Mouse (Mus musculus) MN1 (cell line): ENCODE results near the gene Sp8.

ENCODE experiments used
- DNase-seq: peaks from one replicate; pipeline ENCODE4 v3.0.0-alpha.2; 2016; ENCODE audit warnings: low spot score

Sp8 gene

DNA sequence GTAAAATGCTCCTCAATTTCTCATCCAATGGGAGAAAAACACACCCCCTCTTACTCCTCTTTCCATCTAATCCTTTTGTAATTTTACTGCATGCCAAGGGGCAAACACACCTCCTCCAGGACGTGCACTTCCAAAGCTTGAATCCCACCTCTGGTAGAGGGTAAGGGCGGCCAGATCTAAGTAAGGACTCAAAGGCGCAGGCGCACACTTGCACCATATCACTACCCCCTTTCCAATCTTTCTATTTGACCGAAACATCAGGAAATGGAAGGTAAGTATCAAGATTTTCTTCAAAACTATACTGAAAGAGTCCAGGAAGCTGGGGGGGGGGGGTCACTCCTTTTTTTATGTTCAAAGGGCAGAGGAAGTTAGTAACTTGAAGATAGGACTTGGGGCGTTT is at the start of gene Sp8:
Sp8 (plus strand) TSS at position 109 of the 400 bp plus-strand sequence.
- no peak for DNase-seq

DNA sequence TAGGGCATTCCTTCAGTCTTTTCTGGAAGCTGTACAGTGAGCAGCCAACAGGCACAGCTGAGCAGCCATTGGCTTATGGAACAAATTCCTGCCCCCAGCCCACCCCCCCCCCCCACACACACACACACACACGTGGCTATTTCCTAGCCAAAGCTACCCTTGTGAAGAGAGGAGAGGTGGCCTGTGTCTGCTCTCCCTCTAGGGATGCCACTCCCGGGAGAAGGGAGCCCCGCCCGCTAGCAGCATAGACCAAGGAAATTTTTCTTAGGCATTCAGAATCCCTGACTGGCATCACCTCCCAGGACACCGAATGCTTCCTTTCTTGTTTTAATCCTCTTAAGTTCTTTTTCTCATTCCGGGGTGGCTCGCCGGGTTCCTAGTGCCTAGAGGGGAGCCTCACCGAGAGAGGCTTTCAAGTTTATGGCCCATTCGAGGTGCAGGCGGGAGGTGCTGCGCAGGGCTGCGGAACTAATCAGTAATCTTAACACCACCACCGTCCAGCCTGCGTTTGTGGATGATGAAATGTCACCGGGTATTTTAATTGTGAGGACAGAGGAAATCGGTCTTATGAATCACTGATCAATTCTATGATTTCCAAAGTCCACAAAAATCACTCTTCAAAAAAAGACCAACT is 34.7 kb upstream of the Sp8 start:
- DNase-seq: no peak

DNA sequence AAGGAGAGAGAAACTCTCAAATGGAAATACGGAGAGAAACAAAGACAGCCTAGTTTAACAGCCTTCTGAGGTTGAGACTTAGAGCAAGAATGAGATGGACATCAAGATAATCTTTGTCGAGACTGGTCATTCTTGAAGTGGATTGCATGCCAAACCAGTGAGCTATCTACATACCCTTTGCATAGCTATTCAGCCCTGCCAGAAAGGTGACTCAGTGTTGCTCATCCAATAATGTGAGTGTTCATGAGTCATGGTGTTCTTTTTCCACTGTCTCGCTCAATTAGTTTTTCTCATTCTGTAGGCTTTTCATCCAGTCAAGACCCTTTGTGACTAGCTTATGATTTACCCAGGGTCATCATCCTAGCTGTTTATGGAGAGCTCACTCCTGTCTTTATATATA is 31.6 kb upstream of the Sp8 start:
- no peak for DNase-seq

DNA sequence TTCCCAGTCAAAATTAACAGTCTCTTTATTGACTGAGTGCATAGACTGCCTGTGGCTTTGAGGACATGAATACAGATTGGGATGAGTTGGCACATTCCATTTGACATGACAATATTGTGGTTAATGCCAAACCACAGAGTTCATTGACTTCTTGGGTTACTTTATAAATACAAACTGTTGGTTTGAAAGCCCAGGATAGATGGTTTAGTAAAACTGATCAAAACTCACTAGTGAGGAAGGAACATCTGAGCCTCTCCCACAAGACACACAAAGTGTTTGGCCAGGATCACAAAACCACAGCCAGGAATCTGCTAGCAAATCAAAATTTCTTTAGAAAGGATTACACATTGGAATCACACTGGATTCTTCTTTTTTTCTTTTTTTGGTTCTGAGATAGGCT is 30.0 kb upstream of the Sp8 start:
- no peak for DNase-seq

DNA sequence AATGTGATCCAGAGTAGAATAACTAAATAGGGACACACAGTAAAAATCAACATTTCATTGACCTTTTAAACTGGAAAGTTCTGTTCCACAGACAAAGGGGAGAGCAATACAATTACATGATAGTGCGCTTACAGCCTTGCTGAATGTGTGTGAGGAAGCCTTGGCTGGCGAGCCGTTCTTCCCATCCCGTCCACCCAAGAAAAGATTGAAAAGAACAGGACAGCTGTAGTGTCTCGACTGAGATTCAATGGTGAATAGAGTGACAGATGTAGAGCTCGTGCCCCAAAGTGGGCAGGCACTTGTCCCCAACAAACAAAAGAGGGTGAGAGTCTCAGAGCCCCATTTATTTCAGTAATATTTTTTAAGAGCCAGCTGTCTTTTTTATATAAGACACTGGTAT is 16.2 kb upstream of the Sp8 start:
- DNase-seq: no peak

DNA sequence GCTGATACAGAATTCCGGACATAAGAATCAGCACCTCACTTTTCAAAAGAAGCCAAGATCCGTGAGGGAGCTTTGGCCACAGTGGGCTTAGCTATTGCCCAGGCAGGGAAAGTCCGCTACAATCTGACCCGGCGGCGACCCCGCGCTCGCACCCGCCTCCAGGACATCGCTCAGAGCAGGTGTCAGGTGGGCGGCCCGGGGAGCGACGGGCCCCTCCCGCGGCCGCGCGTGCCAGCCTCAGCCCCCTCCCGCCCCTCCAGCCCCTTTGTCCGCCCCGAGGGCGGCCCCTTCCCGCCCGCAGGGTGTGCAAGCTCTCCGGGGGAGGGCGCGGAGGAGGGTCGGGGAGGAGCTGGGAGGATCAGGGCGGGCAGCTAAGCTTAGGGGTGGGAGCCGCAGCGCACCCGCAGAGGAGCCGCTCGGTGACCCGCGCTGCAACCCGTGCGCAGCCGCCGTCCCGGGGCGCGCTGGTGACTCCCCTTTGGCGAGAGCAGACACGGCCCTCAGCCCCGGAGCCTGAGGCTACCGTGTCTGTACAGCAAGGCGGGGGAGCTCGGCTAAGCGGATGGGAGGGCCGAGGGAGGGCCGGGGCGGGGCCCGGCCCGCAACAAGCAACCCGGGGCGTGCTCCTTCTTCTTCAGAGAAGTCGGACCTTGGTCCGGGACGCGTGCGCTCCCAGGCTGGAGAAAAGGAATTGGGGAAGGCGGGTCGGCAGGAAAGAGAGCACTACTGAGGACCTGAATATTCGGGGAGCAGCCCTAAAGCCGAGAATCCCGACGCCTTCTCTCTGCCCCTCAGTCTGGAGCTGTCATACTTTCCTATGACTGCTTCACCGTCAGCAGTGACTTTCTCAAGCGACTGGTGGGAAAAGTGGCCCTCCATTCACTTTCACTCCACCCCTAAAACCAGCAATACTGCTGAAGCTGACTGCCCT is 9.5 kb upstream of the Sp8 start:
- no peak for DNase-seq

DNA sequence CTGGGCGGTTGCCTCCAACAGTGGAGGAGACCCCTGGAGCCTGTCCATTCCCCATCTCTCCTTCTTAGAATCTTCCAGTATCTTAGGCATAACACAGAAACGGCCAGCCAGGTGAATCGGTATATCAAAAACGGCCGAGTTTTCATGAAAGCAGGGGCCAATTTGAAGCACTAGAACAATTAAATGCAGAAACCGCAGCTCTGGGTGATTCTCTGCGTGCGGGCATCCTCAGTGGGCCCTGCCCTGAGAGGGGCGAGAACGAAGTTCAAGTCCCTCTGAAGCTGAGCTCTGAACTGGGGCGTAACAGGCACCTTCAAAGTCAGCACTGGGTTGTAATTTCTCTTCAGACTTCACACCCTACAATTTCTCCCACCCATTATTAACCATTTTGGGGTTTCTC is 8.8 kb upstream of the Sp8 start:
- DNase-seq: no peak

DNA sequence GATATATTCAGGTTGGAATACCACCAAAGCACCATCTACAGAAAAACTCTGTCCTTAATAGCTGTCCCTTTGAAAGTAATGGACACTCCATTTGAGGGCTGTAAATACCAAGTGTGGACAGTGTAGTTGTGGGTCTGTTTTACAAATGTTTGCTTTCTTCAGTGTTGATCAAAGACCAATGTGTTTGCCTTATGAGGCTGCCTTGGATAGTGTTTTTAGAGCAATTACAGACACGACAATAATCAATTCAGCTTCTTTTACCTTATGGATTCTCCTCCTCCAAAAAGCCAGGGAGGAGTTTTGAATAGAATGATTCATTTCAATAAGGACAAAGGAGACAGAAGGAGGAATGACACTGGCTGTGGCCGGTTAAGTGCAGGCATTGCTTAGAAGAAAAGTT is 7.9 kb upstream of the Sp8 start:
- no peak for DNase-seq

DNA sequence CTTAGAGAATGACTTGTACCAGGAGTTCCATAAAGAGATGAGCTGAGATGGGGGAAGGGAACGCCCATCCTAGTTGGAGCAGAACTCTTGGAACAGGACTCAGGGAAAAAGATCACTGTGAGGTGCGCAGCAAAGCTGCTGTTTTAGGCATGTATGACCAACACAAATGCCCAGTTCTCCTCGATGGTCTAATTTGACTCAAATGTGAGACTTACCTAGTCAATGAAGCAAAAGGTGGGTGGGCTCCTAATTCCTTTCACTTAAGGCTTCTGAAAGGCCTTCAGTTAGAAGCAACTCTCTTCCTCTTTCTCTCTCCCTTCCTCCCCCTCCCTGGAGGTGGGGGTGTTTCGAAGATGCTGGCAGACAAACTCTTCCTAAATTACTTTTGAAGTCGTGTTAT is 6.7 kb upstream of the Sp8 start:
- DNase-seq: no peak

DNA sequence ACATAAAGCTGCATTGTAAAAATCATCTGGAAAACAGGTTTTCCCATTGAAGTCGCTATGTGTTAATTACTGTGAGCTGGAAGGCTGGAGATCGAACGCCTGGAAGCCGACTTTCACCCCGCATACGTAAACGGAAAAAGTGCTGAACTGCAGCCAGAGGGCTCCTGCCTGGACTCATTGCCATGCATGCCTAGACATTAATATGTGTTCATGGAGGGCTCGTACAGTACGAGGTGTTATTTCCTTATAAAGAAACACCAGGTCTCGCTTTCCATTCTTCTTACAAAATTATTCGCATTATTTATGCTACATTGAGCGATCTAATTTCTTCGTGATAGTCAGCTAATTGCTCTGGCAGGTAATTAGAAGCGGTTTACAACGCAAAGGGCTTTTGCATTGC is 5.8 kb upstream of the Sp8 start:
- DNase-seq: no peak

DNA sequence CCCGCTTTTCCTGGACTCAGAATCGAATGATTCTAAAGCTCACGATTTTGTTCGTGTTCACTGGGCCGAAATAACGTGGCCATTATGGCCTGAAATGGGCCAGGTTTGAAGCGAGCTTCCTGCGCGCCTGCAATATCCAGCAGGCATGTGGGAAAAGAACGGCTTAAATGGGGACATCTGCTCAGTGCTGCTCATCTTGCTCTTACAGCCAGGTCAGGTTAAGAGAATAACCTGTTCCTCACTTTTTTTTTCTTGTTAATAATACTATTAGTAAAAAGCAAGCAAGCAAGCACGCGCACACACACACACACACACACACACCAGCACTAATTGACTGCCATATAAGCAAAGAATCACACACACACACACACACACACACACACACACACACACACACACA is 5.3 kb upstream of the Sp8 start:
- DNase-seq: no peak

DNA sequence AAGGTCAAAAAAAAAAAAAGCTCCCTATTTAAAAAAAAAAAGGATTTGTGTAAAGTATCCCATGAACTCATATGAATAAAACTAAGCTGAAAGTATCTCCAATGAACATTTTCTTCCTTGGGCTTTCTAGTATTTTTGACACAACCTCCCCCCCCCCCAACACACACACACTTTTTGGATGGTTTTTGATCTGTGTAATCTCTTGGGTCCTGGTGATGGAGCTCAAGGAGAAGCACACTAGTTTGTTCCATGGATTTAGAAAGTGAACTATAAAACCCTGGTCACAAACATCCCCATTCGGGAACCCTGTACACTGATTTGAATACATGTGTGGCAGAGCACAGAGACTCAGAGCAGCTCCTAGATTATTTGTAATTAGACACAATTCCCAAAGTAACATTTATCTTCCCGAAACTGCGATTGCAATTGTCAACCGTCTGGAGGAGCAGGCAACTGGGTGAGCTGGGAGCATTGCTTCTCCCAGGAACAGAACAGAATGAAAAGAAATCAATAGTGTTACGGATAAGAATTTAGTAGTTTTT is 4.7 kb upstream of the Sp8 start:
- DNase-seq: no peak

DNA sequence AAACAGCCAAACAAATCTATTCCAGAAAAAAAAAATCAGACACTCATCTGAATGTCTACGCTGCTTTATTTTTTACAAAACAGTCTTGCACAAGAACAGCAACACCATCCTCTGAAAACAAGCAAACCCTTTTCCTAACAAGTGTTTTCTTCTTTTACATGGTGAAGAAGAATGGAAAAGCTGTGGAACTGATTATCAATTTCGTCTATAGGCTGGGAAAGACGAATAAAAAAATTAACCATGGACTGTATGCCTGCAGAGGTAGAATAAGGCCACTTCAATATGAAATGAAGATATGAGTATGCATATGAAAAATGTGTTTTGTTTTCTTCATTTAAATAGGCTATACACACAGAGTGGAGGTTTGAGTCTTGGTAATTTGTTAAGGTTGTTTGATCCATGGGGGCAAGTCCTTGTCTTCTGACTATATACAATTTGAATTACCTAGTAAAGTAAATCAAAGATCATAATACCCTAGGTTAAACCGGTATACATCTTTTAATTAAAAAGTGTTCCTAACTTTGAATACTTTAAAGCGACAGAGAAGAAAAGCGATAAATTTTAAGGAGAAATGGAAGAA is 4.1 kb upstream of the Sp8 start:
- no peak for DNase-seq

DNA sequence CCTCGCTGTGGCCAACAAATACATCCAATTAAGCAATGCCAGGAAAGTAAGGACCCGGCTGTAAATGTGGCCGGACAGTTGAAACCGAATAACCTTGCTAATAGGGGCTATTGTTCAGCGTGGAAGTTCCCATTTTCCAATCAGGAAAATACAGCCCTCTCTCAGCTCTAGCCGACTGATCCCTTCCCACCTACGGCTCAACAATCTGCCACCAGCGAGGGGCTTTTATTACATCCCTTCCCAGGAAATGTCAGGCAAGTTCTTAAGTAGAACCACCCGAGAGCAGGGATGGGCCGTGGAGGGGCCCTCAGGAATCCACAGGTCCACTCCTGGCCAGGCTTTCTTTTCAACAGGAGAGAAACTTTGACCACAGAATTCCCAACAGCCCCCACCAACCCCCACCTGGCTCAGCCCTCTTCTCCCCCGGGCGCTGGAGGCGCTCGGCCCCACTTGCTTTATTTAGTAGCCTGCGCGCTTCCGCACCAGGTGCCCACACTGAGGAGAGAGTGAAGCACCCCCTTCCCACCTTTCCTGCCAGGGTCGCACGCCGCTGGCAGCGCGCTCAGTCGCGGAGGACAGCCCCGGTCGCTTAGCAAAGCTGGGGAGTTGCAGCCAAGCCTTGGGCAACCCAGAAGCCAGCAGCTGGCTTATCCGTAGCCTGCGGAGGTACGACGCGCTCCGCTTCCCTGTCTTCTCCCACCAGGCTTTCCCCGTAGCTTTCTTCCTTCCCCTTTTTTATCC is 3.3 kb upstream of the Sp8 start:
- no peak for DNase-seq

DNA sequence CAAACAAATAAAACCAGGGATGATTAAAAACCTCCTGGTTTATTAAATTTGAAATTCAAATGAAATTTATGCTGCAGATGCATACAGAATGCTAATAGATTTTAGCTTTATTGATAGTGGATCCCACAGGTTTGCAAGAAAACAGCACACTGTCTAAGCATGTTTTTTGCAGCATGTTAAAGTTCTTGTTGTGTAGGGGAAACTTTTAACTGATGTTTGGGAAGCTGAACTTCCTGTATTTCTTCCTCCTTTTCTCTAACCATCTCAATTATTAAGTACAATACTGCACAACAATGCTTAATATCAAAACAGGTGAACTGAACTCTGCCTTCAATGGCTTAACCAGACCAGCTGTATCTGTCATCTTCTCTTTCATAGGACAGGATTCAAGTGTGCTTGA is 2.0 kb upstream of the Sp8 start:
- no peak for DNase-seq

DNA sequence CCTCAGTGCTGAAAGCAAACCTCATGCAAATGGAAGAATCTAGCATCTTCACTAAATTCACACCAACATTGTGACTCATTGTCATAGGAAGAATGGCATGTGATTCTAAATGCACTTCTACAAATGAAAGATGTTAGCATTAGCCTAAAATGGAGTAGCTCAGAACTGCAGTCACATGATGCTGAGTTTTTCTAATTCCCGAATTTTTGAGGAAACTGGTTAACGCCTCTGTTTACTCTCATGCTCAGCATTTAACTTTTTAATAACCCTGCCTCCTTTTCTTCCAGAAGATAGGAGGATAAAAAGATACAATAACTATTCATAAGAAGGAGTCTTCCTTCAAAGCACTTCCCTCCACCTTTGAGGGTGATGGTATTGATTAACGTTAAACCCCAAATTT is 1.3 kb upstream of the Sp8 start:
- no peak for DNase-seq

DNA sequence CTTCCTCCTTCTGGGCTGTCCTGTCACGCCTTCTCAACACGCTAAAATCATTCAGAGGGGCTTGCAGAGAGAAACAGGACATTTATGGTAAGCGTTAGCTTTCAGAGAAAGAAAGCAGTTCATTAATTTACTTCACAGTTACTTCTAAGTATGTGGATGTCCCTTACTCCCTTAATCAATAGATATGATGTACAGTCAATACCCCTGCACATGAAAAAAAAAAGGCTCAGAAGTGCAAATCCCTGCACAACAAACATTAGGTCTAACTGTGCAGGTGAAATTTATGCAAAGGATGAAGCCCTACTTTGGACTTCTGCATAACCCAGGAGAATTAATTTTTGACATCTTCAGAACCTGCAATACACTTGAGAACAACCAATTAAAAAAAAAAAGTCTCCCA is 778 bp upstream of the Sp8 start:
- no peak for DNase-seq

DNA sequence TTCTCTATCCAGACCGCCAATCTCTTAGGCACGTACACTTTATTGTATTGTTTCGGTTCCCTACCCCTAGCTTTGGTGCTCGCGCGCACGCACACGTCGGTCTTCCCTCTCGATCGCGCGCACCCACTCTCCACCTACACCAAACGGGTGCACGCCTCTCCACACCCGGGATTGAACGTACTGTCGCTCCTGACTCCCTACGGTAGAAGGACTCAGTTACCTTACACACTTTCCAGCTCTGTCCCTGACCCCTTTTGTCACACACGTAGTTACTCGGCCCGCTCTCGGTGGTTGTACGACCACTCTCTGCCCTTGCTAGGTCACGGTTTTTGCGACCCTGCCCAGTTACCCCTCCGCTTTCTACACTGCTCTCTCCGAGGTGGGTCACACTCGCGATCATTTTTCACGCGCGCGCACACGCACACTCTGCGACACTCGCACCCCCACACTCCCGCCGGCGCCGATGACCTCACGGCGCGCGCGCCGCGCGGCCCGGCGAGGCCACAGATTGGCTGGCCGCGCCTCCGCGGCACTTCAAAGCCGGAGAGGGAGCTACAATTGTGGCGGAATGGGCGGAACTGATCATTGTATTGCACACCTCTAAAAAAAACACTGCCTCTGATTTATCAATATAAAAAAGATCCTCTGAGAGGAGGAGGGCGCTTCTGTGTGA is 656 bp downstream of the Sp8 start:
- DNase-seq: no peak

DNA sequence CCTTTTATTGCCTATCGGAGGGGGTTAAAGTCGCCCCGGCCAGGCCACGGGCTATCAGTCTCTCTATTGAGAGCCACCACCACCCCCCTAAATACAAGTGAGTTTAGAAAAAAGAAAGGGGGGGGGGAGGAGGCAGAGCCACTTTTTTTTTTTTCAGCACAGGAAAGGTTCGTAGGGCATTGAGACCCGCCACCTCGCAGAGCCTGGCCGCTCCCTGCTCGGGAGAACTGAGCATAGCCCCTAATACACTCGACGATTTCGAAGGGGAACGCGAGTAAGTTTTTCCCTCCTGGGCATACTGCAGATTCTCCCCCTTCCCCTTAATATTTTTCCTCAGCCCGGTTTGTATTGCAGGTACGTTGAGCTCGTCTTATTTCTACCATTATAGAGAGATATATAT is 1.3 kb downstream of the Sp8 start:
- no peak for DNase-seq

DNA sequence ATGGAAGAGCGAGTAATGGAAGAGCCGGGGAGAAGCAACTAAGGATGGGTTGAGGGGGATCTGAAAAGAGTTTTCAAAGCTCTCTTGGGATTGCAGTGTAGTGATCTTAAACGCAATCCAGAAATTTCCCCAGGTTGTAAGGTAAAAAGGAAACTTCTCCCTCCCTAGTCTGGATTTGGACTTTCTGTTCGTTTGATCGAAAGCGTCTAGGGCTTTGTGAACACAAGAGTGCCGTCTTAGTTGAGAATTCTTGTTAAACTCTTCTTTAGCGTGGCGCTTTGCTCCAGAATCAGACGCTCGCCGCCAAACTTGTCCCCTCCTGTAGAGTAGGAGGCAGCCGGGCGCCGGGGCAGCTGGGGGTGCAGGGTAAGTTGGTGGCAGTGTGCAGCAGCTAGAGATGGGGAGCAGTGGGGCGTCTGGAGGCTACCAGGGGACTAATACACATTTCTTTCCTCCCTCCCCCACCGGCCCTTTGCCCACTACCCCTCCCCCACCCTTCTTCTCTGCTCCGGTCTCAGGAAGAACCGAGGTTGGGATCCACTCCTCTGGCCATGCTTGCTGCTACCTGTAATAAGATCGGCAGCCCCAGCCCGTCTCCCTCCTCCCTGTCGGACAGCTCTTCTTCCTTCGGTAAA is 1.8 kb downstream of the Sp8 start:
- DNase-seq: no peak

DNA sequence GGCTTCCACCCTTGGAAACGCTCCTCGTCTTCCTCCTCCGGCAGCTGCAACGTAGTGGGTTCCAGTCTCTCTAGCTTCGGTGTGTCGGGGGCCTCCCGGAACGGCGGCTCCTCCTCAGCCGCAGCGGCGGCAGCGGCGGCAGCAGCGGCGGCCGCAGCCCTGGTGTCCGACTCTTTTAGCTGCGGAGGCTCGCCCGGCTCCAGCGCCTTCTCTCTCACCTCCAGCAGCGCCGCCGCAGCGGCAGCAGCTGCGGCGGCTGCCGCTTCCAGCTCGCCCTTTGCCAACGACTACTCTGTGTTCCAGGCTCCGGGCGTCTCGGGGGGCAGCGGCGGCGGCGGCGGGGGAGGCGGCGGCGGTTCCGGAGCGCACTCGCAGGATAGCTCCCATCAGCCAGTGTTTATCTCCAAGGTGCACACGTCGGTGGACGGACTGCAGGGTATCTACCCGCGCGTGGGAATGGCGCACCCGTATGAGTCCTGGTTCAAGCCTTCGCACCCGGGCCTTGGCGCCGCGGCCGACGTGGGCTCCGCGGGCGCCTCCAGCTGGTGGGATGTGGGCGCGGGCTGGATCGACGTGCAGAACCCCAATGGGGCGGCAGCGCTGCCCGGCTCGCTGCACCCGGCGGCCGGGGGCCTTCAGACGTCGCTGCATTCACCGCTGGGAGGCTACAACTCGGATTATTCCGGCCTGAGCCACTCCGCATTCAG is 2.5 kb downstream of the Sp8 start:
- DNase-seq: no peak
